Mouse (Mus musculus): Measurements from ENCODE around the gene Ublcp1.

DNA sequence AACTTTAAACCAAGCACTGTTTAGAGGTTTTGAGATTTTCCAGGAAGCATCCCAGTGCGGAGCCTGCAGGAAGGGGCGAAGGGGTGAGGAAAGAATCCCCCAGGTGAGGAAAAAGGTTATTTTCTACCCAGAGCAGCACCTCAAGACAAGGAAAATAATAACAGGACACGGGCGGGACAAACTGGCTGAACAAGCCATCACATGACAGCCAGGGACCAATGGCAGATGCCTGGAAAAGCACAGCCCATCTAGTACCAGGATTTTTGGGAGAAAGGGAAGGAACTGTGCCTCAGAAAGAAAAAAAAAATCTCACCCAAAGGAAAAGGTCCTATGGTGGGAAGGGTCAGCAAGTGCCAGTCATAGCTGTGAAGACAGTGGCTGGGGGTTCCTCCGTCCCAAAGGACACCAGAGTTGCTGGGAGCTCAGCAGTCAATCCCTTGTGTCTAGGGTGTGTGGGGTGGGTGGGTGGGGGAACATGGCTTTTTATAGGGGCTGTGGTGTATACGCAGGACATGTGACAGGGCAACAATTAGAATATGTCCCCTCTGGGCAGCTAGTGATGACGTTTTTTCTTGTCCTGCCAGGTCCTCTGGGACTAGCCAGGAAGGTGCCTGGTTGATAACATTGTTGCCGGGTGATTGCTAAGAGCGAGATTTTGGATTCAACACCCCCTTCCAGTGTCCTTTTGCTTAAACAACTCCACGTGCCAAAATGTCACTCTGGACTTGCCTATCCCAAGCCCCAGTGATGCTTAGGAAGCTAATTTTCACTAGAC lies 47.8 kb downstream of the Ublcp1 start:
- TF ChIP-seq CTCF (conservative IDR thresholded peaks at IDR 0.05; ENCODE audit: low read length), result no peak
- TF ChIP-seq POU5F1 (IDR thresholded peaks at IDR 0.05; ENCODE audit: borderline replicate concordance, low read length), result no peak
- TF ChIP-seq NANOG (IDR thresholded peaks at IDR 0.05; ENCODE audit: borderline replicate concordance, low read length), result no peak

Data from E14TG2a.4 (cell line).